Mouse (Mus musculus) ES-E14 (cell line): ENCODE results near the gene Tmem135.

ENCODE experiments used
- CHD2 ChIP-seq: IDR thresholded peaks from 2 replicates; pipeline ENCODE4 v1.6.1; 2014; ENCODE audit warnings: mild to moderate bottlenecking, low read depth, low read length, inconsistent platforms
- ZC3H11A ChIP-seq: IDR thresholded peaks from 2 replicates; pipeline ENCODE4 v1.6.1; 2012; ENCODE audit warnings: low read depth, mild to moderate bottlenecking, inconsistent platforms, low read length, borderline replicate concordance
- ZNF384 ChIP-seq: IDR thresholded peaks from 2 replicates; pipeline ENCODE4 v1.6.1; 2012; ENCODE audit warnings: low read depth, low read length, inconsistent platforms

GRCm38 (mm10) chr7:89201954-89202353 is 202.1 kb downstream of the Tmem135 start:
- TF ChIP-seq ZC3H11A (no peak), ZNF384 (no peak), CHD2 (no peak)
